Mouse (Mus musculus) midbrain, embryonic 13.5 days (tissue): ENCODE measurements around the gene Slc38a3. TPM values are rescaled to one million over a fixed set of nuclear protein-coding genes. Genes with fewer than 3 reads are reported as not detected.
A peak's percentile ranks its signal among the peaks of the same experiment; 100 is the strongest.

ENCODE experiments used
- ATAC-seq: fragments of 200-750 bp; cut with Nextera tagmentation; 2 replicates; pipeline ENCODE4 v1.8.0; 2017; ENCODE audit warnings: mild to moderate bottlenecking, moderate TSS enrichment, moderate library complexity
- H3K27ac ChIP-seq: fragments of 300-500 bp; sonication (generic); 2 replicates; pipeline ENCODE4 v1.5.1; 2015; ENCODE audit warnings: inconsistent platforms, mild to moderate bottlenecking, moderate library complexity
- H3K27me3 ChIP-seq: fragments of 300-500 bp; sonication (generic); 2 replicates; pipeline ENCODE4 v1.6.1; 2015; ENCODE audit warnings: mild to moderate bottlenecking, inconsistent platforms
- H3K36me3 ChIP-seq: fragments of 300-500 bp; sonication (generic); 2 replicates; pipeline ENCODE4 v1.6.1; 2015; ENCODE audit warnings: mild to moderate bottlenecking, inconsistent platforms
- H3K4me1 ChIP-seq: fragments of 300-500 bp; sonication (generic); replicated peaks from 2 replicates; pipeline ENCODE4 v1.6.1; 2015; ENCODE audit warnings: inconsistent platforms
- H3K4me2 ChIP-seq: fragments of 300-500 bp; sonication (generic); replicated peaks from 2 replicates; pipeline ENCODE4 v1.6.1; 2015; ENCODE audit warnings: moderate library complexity, mild to moderate bottlenecking, inconsistent platforms
- H3K4me3 ChIP-seq: fragments of 300-500 bp; sonication (generic); replicated peaks from 2 replicates; pipeline ENCODE4 v1.5.1; 2015; ENCODE audit warnings: mild to moderate bottlenecking, inconsistent platforms
- H3K9ac ChIP-seq: fragments of 300-500 bp; sonication (generic); replicated peaks from 2 replicates; pipeline ENCODE4 v1.6.1; 2015; ENCODE audit warnings: mild to moderate bottlenecking, inconsistent platforms
- H3K9me3 ChIP-seq: fragments of 300-500 bp; sonication (generic); 2 replicates; pipeline ENCODE4 v1.6.1; 2016; ENCODE audit warnings: mild to moderate bottlenecking, inconsistent platforms
- WGBS: fragments of 180-500 bp; shearing (Covaris S2); methylation state at CpG from one replicate; pipeline ENCODE4 v1.1.7; 2015; 5-methylcytosine and 5-hydroxymethylcytosine counted together
- polyA plus RNA-seq: library from polyadenylated mRNA; unstranded; fragments of >200 nt; fragmentation: Nextera tagmentation; extraction: Ambion mirVana; gene quantifications from 2 replicates; pipeline ENCODE4 v1.2.1, GENCODE M21; 2015

Gene Slc38a3
- polyA plus RNA-seq, 1 experiment from 2014 or later = 22.0 TPM

GRCm38 (mm10) chr9:107702606-107703185 is 33.4 kb upstream of the Slc38a3 start:
- H3K36me3 ChIP-seq = peaks cover 44% of the 10 kb centered on the region
- no peaks in the 10 kb centered on the region for H3K9me3 ChIP-seq
- no peak overlapping the region for H3K4me3 ChIP-seq
- no peak for ATAC-seq
- no peak overlapping the region; the same call in 1 of the 2 replicates for H3K9ac ChIP-seq
- H3K27ac ChIP-seq = 0 out of 2 replicates have a peak overlapping the region, but pooled peaks have one; percentile 21
- H3K27me3 ChIP-seq = no peaks in the 10 kb centered on the region
- H3K4me2 ChIP-seq = no peak overlapping the region
- WGBS = 74% methylated on average over 3 of the region's 3 CpGs
- peaks cover 97% of the 10 kb centered on the region for H3K4me1 ChIP-seq

- H3K27ac ChIP-seq = peak overlapping the region; percentile 41; the same call in 1 of the 2 replicates
- H3K36me3 ChIP-seq = peaks cover 44% of the 10 kb centered on the region
- H3K4me1 ChIP-seq = peaks cover 97% of the 10 kb centered on the region
- no peaks in the 10 kb centered on the region for H3K9me3 ChIP-seq
- no peaks in the 10 kb centered on the region for H3K27me3 ChIP-seq
- 0 out of 2 replicates have a peak overlapping the region, but pooled peaks have one; percentile 2 for H3K9ac ChIP-seq
- H3K4me3 ChIP-seq = no peak overlapping the region
- no peak for ATAC-seq
- WGBS = 67% methylated on average over 12 of the region's 12 CpGs
- no peak overlapping the region for H3K4me2 ChIP-seq
These were observed 32.3 kb upstream of the Slc38a3 start for GRCm38 (mm10) chr9:107701594-107701993.

GRCm38 (mm10) chr9:107700114-107700571 is 30.8 kb upstream of the Slc38a3 start:
- no peaks in the 10 kb centered on the region for H3K9me3 ChIP-seq
- H3K4me2 ChIP-seq = peak overlapping the region; percentile 40; the same call in 1 of the 2 replicates
- H3K4me1 ChIP-seq = peaks cover 97% of the 10 kb centered on the region
- peak overlapping the region; percentile 54 for H3K27ac ChIP-seq
- peaks cover 44% of the 10 kb centered on the region for H3K36me3 ChIP-seq
- 38% methylated on average over 6 of the region's 6 CpGs for WGBS
- H3K4me3 ChIP-seq = no peak overlapping the region
- H3K27me3 ChIP-seq = no peaks in the 10 kb centered on the region
- ATAC-seq = no peak
- H3K9ac ChIP-seq = peak overlapping the region; percentile 52

GRCm38 (mm10) chr9:107699376-107699980 is 30.1 kb upstream of the Slc38a3 start:
- Histone ChIP-seq H3K4me3 (0 out of 2 replicates have a peak overlapping the region, but pooled peaks have one; percentile 7), H3K27ac (0 out of 2 replicates have a peak overlapping the region, but pooled peaks have one; percentile 54), H3K36me3 (peaks cover 40% of the 10 kb centered on the region), H3K9ac (peak overlapping the region; percentile 52; the same call in 1 of the 2 replicates), H3K4me2 (peak overlapping the region; percentile 40), H3K4me1 (peaks cover 98% of the 10 kb centered on the region), H3K9me3 (no peaks in the 10 kb centered on the region), H3K27me3 (no peaks in the 10 kb centered on the region)
- 7% methylated on average over 9 of the region's 9 CpGs for WGBS
- ATAC-seq = no peak

GRCm38 (mm10) chr9:107698611-107699190 is 29.4 kb upstream of the Slc38a3 start:
- Histone ChIP-seq H3K27ac (peak overlapping the region; percentile 48), H3K4me1 (peaks cover 94% of the 10 kb centered on the region), H3K4me3 (peak overlapping the region; percentile 7; the same call in 1 of the 2 replicates), H3K9me3 (no peaks in the 10 kb centered on the region), H3K36me3 (peaks cover 32% of the 10 kb centered on the region), H3K27me3 (no peaks in the 10 kb centered on the region), H3K4me2 (peak overlapping the region; percentile 40), H3K9ac (peak overlapping the region; percentile 15)
- ATAC-seq = no peak
- WGBS = 10% methylated on average over 14 of the region's 14 CpGs

GRCm38 (mm10) chr9:107697811-107698521 is 28.6 kb upstream of the Slc38a3 start:
- Histone ChIP-seq H3K4me3 (no peak overlapping the region), H3K27me3 (no peaks in the 10 kb centered on the region), H3K4me1 (peaks cover 94% of the 10 kb centered on the region), H3K4me2 (peak overlapping the region; percentile 40), H3K9me3 (no peaks in the 10 kb centered on the region), H3K36me3 (peaks cover 28% of the 10 kb centered on the region), H3K9ac (peak overlapping the region; percentile 50; the same call in 1 of the 2 replicates), H3K27ac (peak overlapping the region; percentile 61)
- 7% methylated on average over 14 of the region's 14 CpGs for WGBS
- peak; percentile 35; the same call in 1 of the 2 replicates for ATAC-seq

- Histone ChIP-seq H3K9me3 (no peaks in the 10 kb centered on the region), H3K4me1 (peaks cover 89% of the 10 kb centered on the region), H3K9ac (no peak overlapping the region; the same call in 1 of the 2 replicates), H3K27ac (peak overlapping the region; percentile 47; the same call in 1 of the 2 replicates), H3K27me3 (no peaks in the 10 kb centered on the region), H3K4me2 (peak overlapping the region; percentile 22; the same call in 1 of the 2 replicates), H3K4me3 (no peak overlapping the region), H3K36me3 (peaks cover 29% of the 10 kb centered on the region)
- no peak for ATAC-seq
- WGBS = 13% methylated on average over 9 of the region's 9 CpGs
These were observed 27.7 kb upstream of the Slc38a3 start for GRCm38 (mm10) chr9:107696845-107697610.

- Histone ChIP-seq H3K9ac (no peak overlapping the region), H3K9me3 (no peaks in the 10 kb centered on the region), H3K4me1 (peaks cover 81% of the 10 kb centered on the region), H3K4me2 (no peak overlapping the region), H3K27ac (0 out of 2 replicates have a peak overlapping the region, but pooled peaks have one; percentile 4), H3K4me3 (no peak overlapping the region), H3K36me3 (peaks cover 33% of the 10 kb centered on the region), H3K27me3 (no peaks in the 10 kb centered on the region)
- WGBS = 30% methylated on average over 6 of the region's 6 CpGs
- ATAC-seq = no peak
These were observed 26.8 kb upstream of the Slc38a3 start for GRCm38 (mm10) chr9:107696106-107696479.

GRCm38 (mm10) chr9:107695441-107696105 is 26.2 kb upstream of the Slc38a3 start:
- no peak for ATAC-seq
- H3K4me1 ChIP-seq = peaks cover 76% of the 10 kb centered on the region

GRCm38 (mm10) chr9:107694627-107695026 is 25.3 kb upstream of the Slc38a3 start:
- H3K4me3 ChIP-seq = no peak overlapping the region
- peaks cover 41% of the 10 kb centered on the region for H3K36me3 ChIP-seq
- no peak overlapping the region for H3K27ac ChIP-seq
- no peak overlapping the region for H3K9ac ChIP-seq
- H3K27me3 ChIP-seq = no peaks in the 10 kb centered on the region
- ATAC-seq = no peak
- 68% methylated on average over 7 of the region's 7 CpGs for WGBS
- H3K9me3 ChIP-seq = no peaks in the 10 kb centered on the region
- no peak overlapping the region for H3K4me2 ChIP-seq
- peaks cover 66% of the 10 kb centered on the region for H3K4me1 ChIP-seq

More at GRCm38 (mm10) chr9:107695441-107696105, 26.2 kb upstream of the Slc38a3 start:
- H3K27ac ChIP-seq = 0 out of 2 replicates have a peak overlapping the region, but pooled peaks have one; percentile 4
- no peaks in the 10 kb centered on the region for H3K9me3 ChIP-seq
- H3K27me3 ChIP-seq = no peaks in the 10 kb centered on the region
- H3K4me2 ChIP-seq = no peak overlapping the region
- H3K4me3 ChIP-seq = no peak overlapping the region
- WGBS = 76% methylated on average over 12 of the region's 12 CpGs
- H3K9ac ChIP-seq = 0 out of 2 replicates have a peak overlapping the region, but pooled peaks have one; percentile 36
- peaks cover 38% of the 10 kb centered on the region for H3K36me3 ChIP-seq
